Mouse (Mus musculus): ENCODE data around the gene Rtn1. TPM values are rescaled to one million over a fixed set of nuclear protein-coding genes. Genes with fewer than 3 reads are reported as not detected.

Gene Rtn1
- polyA plus RNA-seq, 1 experiment = not detected

GRCm38 (mm10) chr12:72325025-72325424 lies 83.8 kb downstream of the Rtn1 start:
- TF ChIP-seq USF1 (IDR thresholded peaks at IDR 0.05; ENCODE audit: low read depth) = no peak
- no peak for TF ChIP-seq REST (IDR thresholded peaks at IDR 0.05; ENCODE audit: insufficient read depth, insufficient read length)
- no peak for TF ChIP-seq E2F4 (IDR thresholded peaks at IDR 0.05; ENCODE audit: insufficient read depth)
- no peak for TF ChIP-seq CEBPB (IDR thresholded peaks at IDR 0.05; ENCODE audit: insufficient read depth, poor library complexity, severe bottlenecking)
- no peak for TF ChIP-seq SRF (IDR thresholded peaks at IDR 0.05; ENCODE audit: control insufficient read depth, insufficient read length, low read depth)
- TF ChIP-seq POLR2AphosphoS2 (IDR thresholded peaks at IDR 0.05; ENCODE audit: insufficient read length, low read depth) = no peak
- no peak for TF ChIP-seq MYOD1 (IDR thresholded peaks at IDR 0.05; ENCODE audit: control insufficient read depth in 1 of 3, insufficient read length in 2 of 3, low read depth in 2 of 3)
- no peak for TF ChIP-seq POLR2A (IDR thresholded peaks at IDR 0.05; ENCODE audit: insufficient read length, low read depth)
- no peak for TF ChIP-seq TCF12 (IDR thresholded peaks at IDR 0.05; ENCODE audit: insufficient read depth, poor library complexity, severe bottlenecking)
- no peak for TF ChIP-seq MYOG (IDR thresholded peaks at IDR 0.05; ENCODE audit: control insufficient read depth in 1 of 3, insufficient read depth in 1 of 3, insufficient read length in 2 of 3, low read depth in 2 of 3)
- TF ChIP-seq MAX (IDR thresholded peaks at IDR 0.05; ENCODE audit: low read depth) = no peak
- TF ChIP-seq TCF3 (IDR thresholded peaks at IDR 0.05; ENCODE audit: insufficient read length, low read depth) = no peak
- H3ac ChIP-seq (ENCODE audit: control insufficient read depth, insufficient read length) = no peak overlapping the region
- H3K79me2 ChIP-seq (ENCODE audit: control insufficient read depth, insufficient read depth) = no peaks in the 10 kb centered on the region
- H3K36me3 ChIP-seq (ENCODE audit: control insufficient read depth, insufficient read depth) = no peaks in the 10 kb centered on the region
- H3K4me2 ChIP-seq (ENCODE audit: low read depth) = peak overlapping the region; percentile 21
- no peak overlapping the region for H3K4me3 ChIP-seq
- no peaks in the 10 kb centered on the region for H3K27me3 ChIP-seq (ENCODE audit: control insufficient read depth, insufficient read depth, insufficient read length)

DNA sequence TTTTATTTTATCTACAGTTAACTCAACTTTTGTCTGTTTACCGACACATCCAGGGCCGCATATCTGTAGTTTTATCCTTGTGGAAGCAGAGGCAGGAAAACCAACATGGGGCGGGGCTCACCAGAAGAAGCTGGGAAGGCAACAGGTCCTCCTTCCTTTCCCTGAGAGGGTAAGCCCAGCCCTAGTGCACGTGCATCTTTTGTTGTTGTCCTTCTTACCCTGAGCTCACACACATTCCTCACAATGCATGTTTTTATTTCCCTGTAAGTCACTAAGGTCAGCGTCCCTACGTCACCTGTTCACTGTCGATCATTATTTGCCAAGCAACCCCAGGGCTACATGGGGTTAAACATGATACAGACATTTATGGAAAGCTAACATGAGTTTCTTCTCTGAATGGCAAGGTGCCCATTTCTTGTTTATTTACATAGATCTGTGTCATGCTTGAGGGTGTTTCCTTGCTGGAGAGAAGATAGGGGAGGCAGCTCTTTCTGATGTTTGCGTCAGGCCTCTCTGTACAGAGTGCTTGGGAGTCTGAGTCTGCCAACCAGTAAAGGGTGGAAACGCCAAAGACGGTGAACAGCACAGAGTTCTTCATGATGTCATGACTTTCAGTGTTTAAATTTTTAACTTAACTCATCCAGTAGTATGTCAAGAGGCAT lies 84.5 kb downstream of the Rtn1 start:
- no peak overlapping the region for H3ac ChIP-seq (ENCODE audit: control insufficient read depth, insufficient read length)
- no peaks in the 10 kb centered on the region for H3K27me3 ChIP-seq (ENCODE audit: control insufficient read depth, insufficient read depth, insufficient read length)
- peak overlapping the region; percentile 21 for H3K4me2 ChIP-seq (ENCODE audit: low read depth)
- peak; percentile 78; the same call in 1 of the 2 replicates for TF ChIP-seq CEBPB (IDR thresholded peaks at IDR 0.05; ENCODE audit: insufficient read depth, poor library complexity, severe bottlenecking)
- no peak for TF ChIP-seq SRF (IDR thresholded peaks at IDR 0.05; ENCODE audit: control insufficient read depth, insufficient read length, low read depth)
- H3K36me3 ChIP-seq (ENCODE audit: control insufficient read depth, insufficient read depth) = no peaks in the 10 kb centered on the region
- H3K4me3 ChIP-seq = no peak overlapping the region
- no peaks in the 10 kb centered on the region for H3K79me2 ChIP-seq (ENCODE audit: control insufficient read depth, insufficient read depth)

DNA sequence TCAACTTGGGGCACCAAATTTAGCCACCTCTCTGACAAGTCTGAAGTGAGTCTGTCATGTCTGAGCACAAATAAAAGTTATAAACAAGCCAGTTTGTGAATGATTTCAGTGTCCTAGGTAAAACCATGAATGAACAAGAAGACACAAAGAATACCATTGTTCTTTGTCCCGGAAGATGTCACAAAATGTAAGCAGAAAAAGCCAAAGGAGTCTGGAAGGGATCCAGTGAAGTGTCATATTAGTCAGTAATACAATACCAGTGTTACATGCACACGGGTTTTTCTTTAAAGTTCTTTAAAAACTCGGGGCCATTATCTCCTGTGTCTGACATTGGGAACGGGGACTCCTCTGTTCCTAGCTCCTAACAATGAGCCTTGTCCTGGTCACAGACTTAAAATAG lies 85.1 kb downstream of the Rtn1 start:
- H3K36me3 ChIP-seq (ENCODE audit: control insufficient read depth, insufficient read depth) = no peaks in the 10 kb centered on the region
- H3K27me3 ChIP-seq (ENCODE audit: control insufficient read depth, insufficient read depth, insufficient read length) = no peaks in the 10 kb centered on the region
- no peak overlapping the region for H3ac ChIP-seq (ENCODE audit: control insufficient read depth, insufficient read length)
- H3K4me3 ChIP-seq = no peak overlapping the region
- peak overlapping the region; percentile 12 for H3K4me2 ChIP-seq (ENCODE audit: low read depth)
- no peaks in the 10 kb centered on the region for H3K79me2 ChIP-seq (ENCODE audit: control insufficient read depth, insufficient read depth)
- TF ChIP-seq TCF3 (IDR thresholded peaks at IDR 0.05; ENCODE audit: insufficient read length, low read depth) (no peak), SRF (IDR thresholded peaks at IDR 0.05; ENCODE audit: control insufficient read depth, insufficient read length, low read depth) (no peak), E2F4 (IDR thresholded peaks at IDR 0.05; ENCODE audit: insufficient read depth) (no peak), CEBPB (IDR thresholded peaks at IDR 0.05; ENCODE audit: insufficient read depth, poor library complexity, severe bottlenecking) (no peak), TCF12 (IDR thresholded peaks at IDR 0.05; ENCODE audit: insufficient read depth, poor library complexity, severe bottlenecking) (no peak), MYOD1 (IDR thresholded peaks at IDR 0.05; ENCODE audit: control insufficient read depth in 1 of 3, insufficient read length in 2 of 3, low read depth in 2 of 3) (no peak), USF1 (IDR thresholded peaks at IDR 0.05; ENCODE audit: low read depth) (no peak), MYOG (IDR thresholded peaks at IDR 0.05; ENCODE audit: control insufficient read depth in 1 of 3, insufficient read depth in 1 of 3, insufficient read length in 2 of 3, low read depth in 2 of 3) (no peak), REST (IDR thresholded peaks at IDR 0.05; ENCODE audit: insufficient read depth, insufficient read length) (no peak), MAX (IDR thresholded peaks at IDR 0.05; ENCODE audit: low read depth) (no peak)

GRCm38 (mm10) chr12:72315732-72316465 lies 93.0 kb downstream of the Rtn1 start:
- no peak for TF ChIP-seq SRF (IDR thresholded peaks at IDR 0.05; ENCODE audit: control insufficient read depth, insufficient read length, low read depth)
- TF ChIP-seq E2F4 (IDR thresholded peaks at IDR 0.05; ENCODE audit: insufficient read depth) = no peak
- no peak for TF ChIP-seq TCF3 (IDR thresholded peaks at IDR 0.05; ENCODE audit: insufficient read length, low read depth)
- no peak for TF ChIP-seq POLR2AphosphoS2 (IDR thresholded peaks at IDR 0.05; ENCODE audit: insufficient read length, low read depth)
- TF ChIP-seq CEBPB (IDR thresholded peaks at IDR 0.05; ENCODE audit: insufficient read depth, poor library complexity, severe bottlenecking) = no peak
- no peak for TF ChIP-seq MYOD1 (IDR thresholded peaks at IDR 0.05; ENCODE audit: control insufficient read depth in 1 of 3, insufficient read length in 2 of 3, low read depth in 2 of 3)
- no peak for TF ChIP-seq REST (IDR thresholded peaks at IDR 0.05; ENCODE audit: insufficient read depth, insufficient read length)
- TF ChIP-seq POLR2A (IDR thresholded peaks at IDR 0.05; ENCODE audit: insufficient read length, low read depth) = no peak
- no peaks in the 10 kb centered on the region for H3K79me2 ChIP-seq (ENCODE audit: control insufficient read depth, insufficient read depth)
- H3K4me3 ChIP-seq = no peak overlapping the region
- H3K4me2 ChIP-seq (ENCODE audit: low read depth) = no peak overlapping the region
- H3K27me3 ChIP-seq (ENCODE audit: control insufficient read depth, insufficient read depth, insufficient read length) = no peaks in the 10 kb centered on the region
- H3K36me3 ChIP-seq (ENCODE audit: control insufficient read depth, insufficient read depth) = no peaks in the 10 kb centered on the region
- no peak overlapping the region for H3ac ChIP-seq (ENCODE audit: control insufficient read depth, insufficient read length)

- no peaks in the 10 kb centered on the region for H3K36me3 ChIP-seq (ENCODE audit: control insufficient read depth, insufficient read depth)
- no peak overlapping the region for H3K4me2 ChIP-seq (ENCODE audit: low read depth)
- no peak overlapping the region for H3K4me3 ChIP-seq
- H3K27me3 ChIP-seq (ENCODE audit: control insufficient read depth, insufficient read depth, insufficient read length) = peaks cover 5% of the 10 kb centered on the region
- no peaks in the 10 kb centered on the region for H3K79me2 ChIP-seq (ENCODE audit: control insufficient read depth, insufficient read depth)
- TF ChIP-seq REST (IDR thresholded peaks at IDR 0.05; ENCODE audit: insufficient read depth, insufficient read length) (no peak), SRF (IDR thresholded peaks at IDR 0.05; ENCODE audit: control insufficient read depth, insufficient read length, low read depth) (no peak), MAX (IDR thresholded peaks at IDR 0.05; ENCODE audit: low read depth) (no peak), POLR2A (IDR thresholded peaks at IDR 0.05; ENCODE audit: insufficient read length, low read depth) (no peak), TCF3 (IDR thresholded peaks at IDR 0.05; ENCODE audit: insufficient read length, low read depth) (no peak), CEBPB (IDR thresholded peaks at IDR 0.05; ENCODE audit: insufficient read depth, poor library complexity, severe bottlenecking) (no peak), TCF12 (IDR thresholded peaks at IDR 0.05; ENCODE audit: insufficient read depth, poor library complexity, severe bottlenecking) (no peak), E2F4 (IDR thresholded peaks at IDR 0.05; ENCODE audit: insufficient read depth) (no peak), USF1 (IDR thresholded peaks at IDR 0.05; ENCODE audit: low read depth) (no peak), MYOG (IDR thresholded peaks at IDR 0.05; ENCODE audit: control insufficient read depth in 1 of 3, insufficient read depth in 1 of 3, insufficient read length in 2 of 3, low read depth in 2 of 3) (no peak), MYOD1 (IDR thresholded peaks at IDR 0.05; ENCODE audit: control insufficient read depth in 1 of 3, insufficient read length in 2 of 3, low read depth in 2 of 3) (no peak), POLR2AphosphoS2 (IDR thresholded peaks at IDR 0.05; ENCODE audit: insufficient read length, low read depth) (no peak)
- no peak overlapping the region for H3ac ChIP-seq (ENCODE audit: control insufficient read depth, insufficient read length)
These were observed 98.0 kb downstream of the Rtn1 start for GRCm38 (mm10) chr12:72310818-72311217.

All from myocyte (in vitro differentiated cells).